Mouse (Mus musculus): ENCODE data around the gene Gm21773.
"Not testable (repeated sequence)": the region's sequence is repeated elsewhere in the genome, so short reads cannot be mapped to it uniquely, and the experiment has no call there.

Gene Gm21773

GRCm38 (mm10) chrY:25309260-25309659 lies at the start of gene Gm21773:
TSS of gene Gm21773 (minus strand) at chrY:25309360.
- DNase-seq: not testable (repeated sequence)

Measured in cerebellum, adult 9-11 months (tissue).